Mouse (Mus musculus) lung, embryonic 14.5 days (tissue): ENCODE data around the gene Ntan1. TPM values are rescaled to one million over a fixed set of nuclear protein-coding genes. Genes with fewer than 3 reads are reported as not detected.
"Not testable (repeated sequence)": the region's sequence is repeated elsewhere in the genome, so short reads cannot be mapped to it uniquely, and the experiment has no call there.

Experiments
- ATAC-seq: fragments of 200-750 bp; cut with Nextera tagmentation; 2 replicates; pipeline ENCODE4 v1.8.0; 2017; ENCODE audit warnings: mild to moderate bottlenecking, moderate TSS enrichment, moderate library complexity; ENCODE audit not compliant: insufficient read depth
- DNase-seq: peaks from one replicate; pipeline ENCODE4 v3.0.0-alpha.2; 2015
- H3K27ac ChIP-seq: fragments of 300-500 bp; sonication (generic); 2 replicates; pipeline ENCODE4 v1.5.1; 2014; ENCODE audit warnings: low read depth, mild to moderate bottlenecking, moderate library complexity
- H3K27me3 ChIP-seq: fragments of 300-500 bp; sonication (generic); 2 replicates; pipeline ENCODE4 v1.6.1; 2014; ENCODE audit warnings: low read length, control low read depth; ENCODE audit not compliant: insufficient read depth
- H3K36me3 ChIP-seq: fragments of 300-500 bp; sonication (generic); 2 replicates; pipeline ENCODE4 v1.6.1; 2014; ENCODE audit warnings: control low read depth; ENCODE audit not compliant: insufficient read depth
- H3K4me1 ChIP-seq: fragments of 300-500 bp; sonication (generic); 2 replicates; pipeline ENCODE4 v1.6.1; 2014; ENCODE audit warnings: antibody characterized with exemption, control low read depth; ENCODE audit not compliant: insufficient read depth
- H3K4me2 ChIP-seq: fragments of 300-500 bp; sonication (generic); 2 replicates; pipeline ENCODE4 v1.6.1; 2014; ENCODE audit warnings: mild to moderate bottlenecking
- H3K4me3 ChIP-seq: fragments of 300-500 bp; sonication (generic); 2 replicates; pipeline ENCODE4 v1.5.1; 2014; ENCODE audit warnings: low read depth, low read length
- H3K9ac ChIP-seq: fragments of 300-500 bp; sonication (generic); 2 replicates; pipeline ENCODE4 v1.6.1; 2014
- H3K9me3 ChIP-seq: fragments of 300-500 bp; sonication (generic); 2 replicates; pipeline ENCODE4 v1.6.1; 2016; ENCODE audit warnings: low read depth, low read length, control low read depth
- CTCF ChIP-seq: IDR thresholded peaks from 2 replicates; pipeline ENCODE4 v1.5.1; 2016; ENCODE audit warnings: antibody characterized with exemption, low read depth
- WGBS: fragments of 180-500 bp; shearing (Covaris S2); extraction: QIAGEN DNeasy Blood & Tissue Kit; methylation state at CpG from one replicate; pipeline ENCODE4 v1.1.7; 2014; 5-methylcytosine and 5-hydroxymethylcytosine counted together
- polyA plus RNA-seq: library from polyadenylated mRNA; unstranded; fragments of >200 nt; fragmentation: Nextera tagmentation; extraction: Ambion mirVana; gene quantifications from 2 replicates; pipeline ENCODE4 v1.2.1, GENCODE M21; 2014

Gene Ntan1
- polyA plus RNA-seq, 1 experiment from 2014 or later = 162 TPM

DNA sequence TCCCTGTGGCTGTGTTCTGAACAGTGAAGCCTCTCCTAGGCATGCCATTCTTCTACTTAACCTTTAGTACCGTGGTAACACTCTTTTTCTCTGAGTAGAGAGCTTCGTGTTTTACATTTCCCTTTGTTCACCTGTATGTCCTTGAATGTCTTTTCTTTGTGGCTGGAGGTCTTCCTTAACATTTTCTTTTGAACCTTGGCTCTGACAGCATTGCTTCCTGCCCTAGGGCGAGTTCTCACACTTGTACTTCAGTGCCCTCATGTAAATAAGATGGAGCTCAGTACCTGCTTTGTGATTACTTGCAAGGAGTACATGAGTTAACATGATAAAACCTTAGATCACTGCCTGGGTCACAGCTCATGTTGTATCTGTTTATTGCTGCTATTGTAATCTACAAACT lies 32.7 kb upstream of the Ntan1 start:
- WGBS = 85% methylated on average over 3 of the region's 3 CpGs
- no peak for TF ChIP-seq CTCF

DNA sequence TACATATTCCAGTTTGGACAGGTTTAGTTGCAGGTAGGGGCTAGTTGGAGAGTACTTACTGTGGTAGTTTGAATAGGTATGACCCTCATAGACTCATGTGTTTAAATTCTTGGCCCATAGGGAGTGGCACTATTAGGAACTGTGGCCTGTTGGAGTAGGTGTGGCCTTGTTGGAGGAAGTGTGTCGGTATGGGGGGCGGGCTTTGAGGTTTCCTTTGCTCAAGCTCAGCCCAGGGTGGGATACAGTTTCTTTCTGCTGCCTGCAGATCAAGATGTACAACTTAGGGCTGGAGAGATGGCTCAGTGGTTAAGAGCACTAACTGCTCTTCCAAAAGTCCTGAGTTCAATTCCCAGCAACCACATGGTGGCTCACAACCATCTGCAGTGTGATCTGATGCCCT lies 25.2 kb upstream of the Ntan1 start:
- peaks cover 89% of the 10 kb centered on the region for H3K36me3 ChIP-seq
- DNase-seq, H3K4me1 ChIP-seq, ATAC-seq, H3K4me2 ChIP-seq, H3K4me3 ChIP-seq, H3K27ac ChIP-seq, H3K27me3 ChIP-seq, H3K9ac ChIP-seq, H3K9me3 ChIP-seq: not testable (repeated sequence)
- 98% methylated on average over 2 of the region's 2 CpGs for WGBS

More for the DNA sequence above, 32.7 kb upstream of the Ntan1 start:
- Histone ChIP-seq H3K36me3 (peaks cover 76% of the 10 kb centered on the region), H3K27ac (no peak overlapping the region), H3K27me3 (no peaks in the 10 kb centered on the region), H3K4me3 (no peak overlapping the region), H3K9ac (no peak overlapping the region), H3K4me2 (no peak overlapping the region), H3K9me3 (no peaks in the 10 kb centered on the region), H3K4me1 (0 out of 2 replicates have a peak, but pooled peaks cover 2% of the 10 kb centered on the region)
- DNase-seq = no peak
- ATAC-seq = no peak

GRCm38 (mm10) chr16:13796746-13797175 lies 21.9 kb upstream of the Ntan1 start:
- peaks cover 90% of the 10 kb centered on the region for H3K36me3 ChIP-seq
- DNase-seq (no peak), ATAC-seq (no peak)
- H3K27ac ChIP-seq = no peak overlapping the region
- H3K27me3 ChIP-seq = no peaks in the 10 kb centered on the region
- TF ChIP-seq CTCF = no peak
- no peak overlapping the region for H3K9ac ChIP-seq
- H3K4me2 ChIP-seq = no peak overlapping the region
- no peak overlapping the region for H3K4me3 ChIP-seq
- 92% methylated on average over 5 of the region's 5 CpGs for WGBS
- H3K4me1 ChIP-seq = no peaks in the 10 kb centered on the region
- H3K9me3 ChIP-seq = no peaks in the 10 kb centered on the region

- ATAC-seq = no peak
- no peak for TF ChIP-seq CTCF
- H3K27ac ChIP-seq = no peak overlapping the region
- no peaks in the 10 kb centered on the region for H3K9me3 ChIP-seq
- H3K36me3 ChIP-seq = peaks cover 87% of the 10 kb centered on the region
- DNase-seq = no peak
- H3K4me1 ChIP-seq = no peaks in the 10 kb centered on the region
- H3K4me2 ChIP-seq = no peak overlapping the region
- H3K27me3 ChIP-seq = no peaks in the 10 kb centered on the region
- H3K4me3 ChIP-seq = no peak overlapping the region
- H3K9ac ChIP-seq = no peak overlapping the region
- 92% methylated on average over 4 of the region's 4 CpGs for WGBS
Observed at GRCm38 (mm10) chr16:13801231-13801630, 17.4 kb upstream of the Ntan1 start.

DNA sequence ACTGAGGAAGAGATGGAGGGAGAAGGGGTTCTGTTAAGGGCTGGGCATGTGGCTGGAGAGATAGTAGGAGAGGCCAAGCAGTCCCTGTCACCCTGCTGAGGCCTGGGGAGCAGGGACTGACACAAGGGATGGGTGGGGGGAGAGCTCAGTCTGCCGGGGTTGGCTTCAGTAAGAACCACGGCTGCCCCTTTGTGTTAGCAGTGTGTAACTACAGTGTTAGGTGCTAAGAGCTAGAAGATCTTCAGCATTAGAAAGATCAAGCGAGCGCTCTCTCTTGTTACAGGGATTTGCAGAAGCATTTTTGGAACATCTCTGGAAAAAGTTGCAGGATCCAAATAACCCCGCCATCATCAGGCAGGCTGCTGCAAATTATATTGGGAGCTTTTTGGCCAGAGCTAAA lies 14.0 kb upstream of the Ntan1 start:
- H3K4me3 ChIP-seq = no peak overlapping the region
- no peak for DNase-seq
- no peaks in the 10 kb centered on the region for H3K4me1 ChIP-seq

DNA sequence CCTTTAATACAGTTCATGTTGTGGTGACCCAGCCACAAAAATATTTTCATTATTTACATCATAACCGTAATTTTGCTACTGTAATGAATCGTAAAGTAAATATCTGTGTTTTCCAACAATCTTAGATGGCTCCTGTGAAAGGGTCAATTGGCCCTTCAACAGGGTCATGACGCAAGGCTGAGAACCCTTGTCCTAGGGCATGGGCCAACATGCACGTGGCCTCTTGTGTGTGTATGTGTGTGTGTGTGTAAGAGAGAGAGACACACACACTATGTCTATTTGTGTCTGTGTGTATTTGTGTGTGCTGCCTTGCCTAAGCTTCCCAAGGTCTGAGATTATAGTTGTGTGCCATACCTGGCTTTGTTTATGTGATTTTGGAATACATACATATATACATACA lies 11.0 kb upstream of the Ntan1 start:
- H3K9ac ChIP-seq = no peak overlapping the region
- no peak overlapping the region for H3K4me3 ChIP-seq
- peaks cover 92% of the 10 kb centered on the region for H3K36me3 ChIP-seq
- no peaks in the 10 kb centered on the region for H3K4me1 ChIP-seq
- ATAC-seq = no peak
- no peak for TF ChIP-seq CTCF
- H3K9me3 ChIP-seq = no peaks in the 10 kb centered on the region
- H3K27me3 ChIP-seq = no peaks in the 10 kb centered on the region
- H3K27ac ChIP-seq = no peak overlapping the region
- H3K4me2 ChIP-seq = no peak overlapping the region
- no peak for DNase-seq
- 87% methylated on average over 4 of the region's 4 CpGs for WGBS

More for the DNA sequence above, 14.0 kb upstream of the Ntan1 start:
- no peak overlapping the region for H3K27ac ChIP-seq
- ATAC-seq = no peak
- H3K9me3 ChIP-seq = no peaks in the 10 kb centered on the region
- H3K9ac ChIP-seq = no peak overlapping the region
- H3K36me3 ChIP-seq = peaks cover 90% of the 10 kb centered on the region
- H3K4me2 ChIP-seq = no peak overlapping the region
- no peaks in the 10 kb centered on the region for H3K27me3 ChIP-seq
- WGBS = 78% methylated on average over 5 of the region's 5 CpGs
- no peak for TF ChIP-seq CTCF

GRCm38 (mm10) chr16:13808410-13808809 lies 10.2 kb upstream of the Ntan1 start:
- Histone ChIP-seq H3K4me2 (no peak overlapping the region), H3K4me1 (no peaks in the 10 kb centered on the region), H3K4me3 (no peak overlapping the region), H3K9ac (no peak overlapping the region), H3K9me3 (no peaks in the 10 kb centered on the region), H3K27me3 (no peaks in the 10 kb centered on the region), H3K27ac (no peak overlapping the region), H3K36me3 (peaks cover 95% of the 10 kb centered on the region)
- DNase-seq = no peak
- no peak for ATAC-seq
- 92% methylated on average over 7 of the region's 7 CpGs for WGBS
- no peak for TF ChIP-seq CTCF

GRCm38 (mm10) chr16:13812152-13812551 lies 6.5 kb upstream of the Ntan1 start:
- Histone ChIP-seq H3K27ac (no peak overlapping the region), H3K36me3 (peaks cover 85% of the 10 kb centered on the region), H3K4me1 (no peaks in the 10 kb centered on the region), H3K9ac (no peak overlapping the region), H3K4me2 (no peak overlapping the region), H3K9me3 (no peaks in the 10 kb centered on the region), H3K27me3 (no peaks in the 10 kb centered on the region), H3K4me3 (no peak overlapping the region)
- DNase-seq (no peak), ATAC-seq (no peak)
- no peak for TF ChIP-seq CTCF
- 84% methylated on average over 6 of the region's 6 CpGs for WGBS
